ENCODE assay signal across 23 mouse cellular contexts in the genomic region with DNA sequence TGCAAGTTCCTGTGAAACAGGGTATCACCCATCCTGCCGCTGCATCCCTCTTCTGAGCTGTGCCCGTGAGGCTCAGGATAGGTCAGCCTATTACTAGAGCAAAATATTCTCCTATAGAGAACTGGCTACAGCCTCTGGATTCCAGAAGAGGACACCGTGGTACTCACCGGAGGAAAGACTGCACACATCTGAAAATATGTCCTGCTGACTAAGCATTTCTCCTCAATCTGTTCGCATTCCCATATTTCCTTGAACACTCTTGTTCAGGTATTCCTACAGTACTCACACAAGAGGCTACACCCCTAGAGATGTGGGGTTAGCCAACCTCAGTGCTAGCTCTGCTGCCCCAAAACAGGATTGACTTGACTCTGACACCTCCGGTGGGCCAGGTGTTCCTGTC. TPM values are rescaled to one million over a fixed set of nuclear protein-coding genes. Genes with fewer than 3 reads are reported as not detected.
"Had no signal": no experiment of that assay in that cellular context is flagged by ENCODE, and none has a peak within 500 bp of the region (broad histone marks: within the 10 kb centered on the region; RNA-seq: fewer than 3 reads in every experiment).

No protein-coding gene starts in this region.

- H3K27ac ChIP-seq: kidney, embryonic 15.5 days; liver, embryonic 14.5 days; midbrain, embryonic 10.5 days; stomach, embryonic 15.5 days had no signal

- H3K9ac ChIP-seq: kidney, embryonic 15.5 days; limb, embryonic 15.5 days; liver, embryonic 14.5 days; stomach, embryonic 15.5 days had no signal

- H3K9me3 ChIP-seq: kidney, embryonic 15.5 days; limb, embryonic 15.5 days; midbrain, embryonic 10.5 days; stomach, embryonic 15.5 days had no signal

- H3K4me2 ChIP-seq: kidney, embryonic 15.5 days; limb, embryonic 15.5 days; stomach, embryonic 15.5 days had no signal

- H3K4me3 ChIP-seq: kidney, embryonic 15.5 days; limb, embryonic 15.5 days; midbrain, embryonic 10.5 days; stomach, embryonic 15.5 days had no signal

- ATAC-seq: lung, postnatal 0 days had no signal

- DNase-seq: kidney, adult 11 months; kidney, postnatal 25 days; layer of hippocampus, adult 9-11 months; left cerebral cortex, postnatal 4 days; lung, adult 18-20 months; lung, postnatal 4 days; right cerebral cortex, postnatal 14 days; thymus, adult 2 months; thymus, postnatal 25 days had no signal

- H3K27me3 ChIP-seq: kidney, embryonic 15.5 days; limb, embryonic 15.5 days; stomach, embryonic 15.5 days had no signal

RNA-seq across cellular contexts. Expression of a gene that starts 17.4 kb away (rescaled TPM):
- total RNA-seq: layer of hippocampus, adult 18-20 months; left cerebral cortex, adult 18-20 months; left cerebral cortex, postnatal 10 days; left cerebral cortex, postnatal 4 days; megakaryocyte, adult 5-6 weeks; midbrain, postnatal 0 days had no signal
- polyA plus RNA-seq: liver, embryonic 14.5 days; lung, postnatal 0 days; midbrain, embryonic 10.5 days; midbrain, postnatal 0 days; neural tube, embryonic 14.5 days; spleen, adult 2 months; stomach, embryonic 15.5 days; urinary bladder, adult 2 months had no signal
